Mouse (Mus musculus) lung, postnatal 36 days (tissue): ENCODE data around the gene Eif5.
A peak's percentile ranks its signal among the peaks of the same experiment; 100 is the strongest.
"Not testable (repeated sequence)": the region's sequence is repeated elsewhere in the genome, so short reads cannot be mapped to it uniquely, and the experiment has no call there.

Experiments used
- DNase-seq: peaks from one replicate; pipeline ENCODE4 v3.0.0; 2022; ENCODE audit warnings: mixed read lengths

The Eif5 gene

GRCm38 (mm10) chr12:111524883-111525282 lies 12.9 kb upstream of the Eif5 start:
- DNase-seq: peak; percentile 54

GRCm38 (mm10) chr12:111527643-111528281 lies 10.1 kb upstream of the Eif5 start:
- no peak for DNase-seq

- no peak for DNase-seq
These were observed 8.6 kb upstream of the Eif5 start for GRCm38 (mm10) chr12:111529192-111529591.

- no peak for DNase-seq
These were observed 4.6 kb upstream of the Eif5 start for GRCm38 (mm10) chr12:111533096-111533794.

GRCm38 (mm10) chr12:111535281-111535680 lies 2.5 kb upstream of the Eif5 start:
- peak; percentile 58 for DNase-seq

GRCm38 (mm10) chr12:111535762-111536161 lies 2.1 kb upstream of the Eif5 start:
- peak; percentile 51 for DNase-seq

GRCm38 (mm10) chr12:111536746-111537145 lies 1.1 kb upstream of the Eif5 start:
- no peak for DNase-seq

- DNase-seq: peak; percentile 38
These were observed 475 bp upstream of the Eif5 start for GRCm38 (mm10) chr12:111537341-111537740.

GRCm38 (mm10) chr12:111538292-111539040 lies 650 bp downstream of the Eif5 start:
- peak; percentile 86 for DNase-seq

GRCm38 (mm10) chr12:111539041-111539345 lies 1.2 kb downstream of the Eif5 start:
- DNase-seq: no peak

- DNase-seq: no peak
These were observed 9.3 kb downstream of the Eif5 start for GRCm38 (mm10) chr12:111547070-111547469.

GRCm38 (mm10) chr12:111548555-111549289 lies 10.9 kb downstream of the Eif5 start:
- DNase-seq: no peak

- DNase-seq: no peak
These were observed 12.9 kb downstream of the Eif5 start for GRCm38 (mm10) chr12:111550679-111551078.

GRCm38 (mm10) chr12:111552342-111552741 lies 14.5 kb downstream of the Eif5 start:
- no peak for DNase-seq

GRCm38 (mm10) chr12:111555357-111555756 lies 17.5 kb downstream of the Eif5 start:
- DNase-seq: no peak

GRCm38 (mm10) chr12:111555893-111556292 lies 18.1 kb downstream of the Eif5 start:
- DNase-seq: not testable (repeated sequence)

GRCm38 (mm10) chr12:111557538-111557937 lies 19.7 kb downstream of the Eif5 start:
- no peak for DNase-seq

- no peak for DNase-seq
These were observed 20.8 kb downstream of the Eif5 start for GRCm38 (mm10) chr12:111558655-111559054.

- DNase-seq: peak; percentile 61
These were observed 21.9 kb downstream of the Eif5 start for GRCm38 (mm10) chr12:111559647-111560258.

- DNase-seq: no peak
These were observed 22.5 kb downstream of the Eif5 start for GRCm38 (mm10) chr12:111560286-111560685.

GRCm38 (mm10) chr12:111562276-111562814 lies 24.5 kb downstream of the Eif5 start:
- no peak for DNase-seq

- no peak for DNase-seq
These were observed 25.3 kb downstream of the Eif5 start for GRCm38 (mm10) chr12:111563076-111563629.
